7 mouse cellular contexts compared by ENCODE assay signal in genomic region chr17:47059836-47060360, GRCm38 (mm10). TPM values are rescaled to one million over a fixed set of nuclear protein-coding genes. Genes with fewer than 3 reads are reported as not detected.
DNase-seq lines count a peak whose midpoint lies in the region; ATAC-seq lines count a peak whose summit lies in the region.

No protein-coding gene starts in this region.

- peak; percentile 9 for DNase-seq in brain, adult 2 months (ENCODE audit: low read depth, low spot score)
- peak; percentile 64 for DNase-seq in embryonic facial prominence, embryonic 11.5 days (ENCODE audit: low spot score)
- peak; percentile 84 for DNase-seq in kidney, adult 9 months
- DNase-seq in lung, postnatal 14 days = peak; percentile 63
- DNase-seq in spleen, postnatal 36 days (ENCODE audit: low spot score in 2 of 2) = no peak

- no peaks in the 10 kb centered on the region for H3K4me1 ChIP-seq in embryonic facial prominence, embryonic 11.5 days (ENCODE audit: control insufficient read depth, insufficient read depth, low read length)
- H3K4me1 ChIP-seq in forebrain, embryonic 15.5 days = no peaks in the 10 kb centered on the region

- H3K36me3 ChIP-seq in embryonic facial prominence, embryonic 11.5 days (replicated peaks; ENCODE audit: control insufficient read depth, insufficient read depth, low read depth, low read length) = no peaks in the 10 kb centered on the region
- H3K36me3 ChIP-seq in forebrain, embryonic 15.5 days = no peaks in the 10 kb centered on the region

- H3K9me3 ChIP-seq in embryonic facial prominence, embryonic 11.5 days (replicated peaks; ENCODE audit: control insufficient read depth, low read length) = no peaks in the 10 kb centered on the region
- H3K9me3 ChIP-seq in forebrain, embryonic 15.5 days = no peaks in the 10 kb centered on the region

- no peak overlapping the region for H3K9ac ChIP-seq in embryonic facial prominence, embryonic 11.5 days (replicated peaks; ENCODE audit: low read length)
- no peak overlapping the region for H3K9ac ChIP-seq in forebrain, embryonic 15.5 days (replicated peaks)

- 35% methylated on average over 12 of the region's 12 CpGs for WGBS in embryonic facial prominence, embryonic 11.5 days
- 69% methylated on average over 12 of the region's 12 CpGs for WGBS in forebrain, embryonic 15.5 days

- H3K27ac ChIP-seq in embryonic facial prominence, embryonic 11.5 days (replicated peaks; ENCODE audit: low read depth, low read length) = no peak overlapping the region
- no peak overlapping the region for H3K27ac ChIP-seq in forebrain, embryonic 15.5 days (replicated peaks)

- H3K27me3 ChIP-seq in embryonic facial prominence, embryonic 11.5 days (ENCODE audit: control insufficient read depth, insufficient read depth, low read length) = no peaks in the 10 kb centered on the region
- H3K27me3 ChIP-seq in forebrain, embryonic 15.5 days = no peaks in the 10 kb centered on the region

- no peak overlapping the region for H3K4me2 ChIP-seq in embryonic facial prominence, embryonic 11.5 days (ENCODE audit: low read depth, low read length)
- no peak overlapping the region for H3K4me2 ChIP-seq in forebrain, embryonic 15.5 days (replicated peaks)

- no peak overlapping the region for H3K4me3 ChIP-seq in embryonic facial prominence, embryonic 11.5 days (ENCODE audit: low read depth, low read length)
- H3K4me3 ChIP-seq in forebrain, embryonic 15.5 days = no peak overlapping the region

- no peak for ATAC-seq in embryonic facial prominence, embryonic 11.5 days (replicated peaks; ENCODE audit: insufficient number of reproducible peaks, low FRiP score, low TSS enrichment, low read depth)
- no peak for ATAC-seq in forebrain, embryonic 15.5 days (replicated peaks)
- no peak for ATAC-seq in megakaryocyte, adult 5-6 weeks (ENCODE audit: poor library complexity, severe bottlenecking)

RNA-seq across cellular contexts. Expression of gene Ubr2, which starts 49.5 kb away (rescaled TPM):
- polyA plus RNA-seq in embryonic facial prominence, embryonic 11.5 days (2014; fragmentation: Nextera tagmentation; extraction: Ambion mirVana) = 15.0 and 16.1 TPM in 2 replicates
- 17.3 and 17.4 TPM in 2 replicates for polyA plus RNA-seq in forebrain, embryonic 15.5 days (2015; fragmentation: Nextera tagmentation; extraction: Ambion mirVana)
- 37.4 and 38.2 TPM in 2 replicates for total RNA-seq in megakaryocyte, adult 5-6 weeks (2015)
- total RNA-seq in megakaryocyte, adult 5-6 weeks (2017) = 24.2 and 32.5 TPM in 2 replicates

Comparison
In these comparisons a context has a peak if more than half of its experiments do, and no peak if none do; other contexts are left out.
1. DNase-seq: peak in brain, adult 2 months (single experiment), embryonic facial prominence, embryonic 11.5 days (single experiment), kidney, adult 9 months (single experiment) and lung, postnatal 14 days (single experiment); none in spleen, postnatal 36 days (0 of 2).